In the genomic region with DNA sequence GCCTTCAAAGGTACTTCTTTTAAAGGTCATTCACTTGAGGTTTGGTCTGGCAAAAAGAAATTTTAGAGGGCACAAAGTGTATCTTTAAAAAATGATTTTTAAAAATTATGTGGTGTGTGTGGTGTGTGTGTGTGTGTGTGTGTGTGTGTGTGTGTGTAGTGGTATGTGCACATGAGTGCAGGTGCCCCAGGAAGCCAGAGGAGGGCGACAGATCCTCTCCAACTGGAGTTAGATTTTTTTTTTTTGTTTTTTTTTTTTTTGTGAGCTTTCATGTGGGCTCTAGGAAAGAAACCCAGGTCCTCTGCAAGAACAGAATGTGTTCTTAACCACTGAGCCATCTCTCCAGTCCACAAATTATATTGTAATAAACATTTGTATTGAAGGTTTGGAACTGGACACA, we compare ENCODE assay signal across 20 mouse cellular contexts. TPM values are rescaled to one million over a fixed set of nuclear protein-coding genes. Genes with fewer than 3 reads are reported as not detected.
DNase-seq lines count a peak whose midpoint lies in the region; TF ChIP-seq lines count a peak whose summit lies in the region.
"Had no signal": no experiment of that assay in that cellular context is flagged by ENCODE, and none has a peak within 500 bp of the region (broad histone marks: within the 10 kb centered on the region; RNA-seq: fewer than 3 reads in every experiment).

No protein-coding gene starts in this region.

- WGBS in cerebellum, adult 2 months, result 93% methylated on average over 1 of the region's 1 CpGs

- no peak for TF ChIP-seq POLR2A in cerebellum, adult 2 months (IDR thresholded peaks at IDR 0.05; ENCODE audit: borderline replicate concordance, insufficient read depth, low read length)

- H3K27me3 ChIP-seq in cerebellum, adult 2 months (ENCODE audit: control insufficient read depth, insufficient read depth, low read length), result no peaks in the 10 kb centered on the region
- H3K27me3 ChIP-seq: CH12.LX; embryonic facial prominence, embryonic 12.5 days; forebrain, embryonic 13.5 days; forebrain, embryonic 15.5 days; Patski had no signal

- no peak for DNase-seq in cerebellum, adult 2 months
- DNase-seq in cerebellum, postnatal 4 days (ENCODE audit: low spot score in 2 of 2), result no peak
- DNase-seq in layer of hippocampus, adult 2 months (ENCODE audit: low spot score in 2 of 2), result no peak
- no peak for DNase-seq in layer of hippocampus, postnatal 25 days (ENCODE audit: extremely low spot score in 1 of 2, low spot score in 1 of 2)
- no peak for DNase-seq in kidney, postnatal 10 days
- DNase-seq: adrenal gland, adult 8-10 months; adrenal gland, postnatal 14 days; adrenal gland, postnatal 36 days; B cell, adult 2 months; cerebellum, adult 11-12 months; cerebellum, adult 8-10 months; cerebellum, postnatal 14 days; cerebellum, postnatal 36 days; forebrain, postnatal 0 days had no signal

- peak; percentile 14; the same call in 1 of the 2 replicates for TF ChIP-seq CTCF in cerebellum, adult 2 months (IDR thresholded peaks at IDR 0.05; ENCODE audit: borderline replicate concordance, insufficient read depth, low read depth, low read length)
- TF ChIP-seq CTCF in layer of hippocampus, adult 2 months (conservative IDR thresholded peaks at IDR 0.05), result peak; percentile 32; the same call in 1 of the 2 replicates

- H3K4me3 ChIP-seq in cerebellum, adult 2 months (replicated peaks; ENCODE audit: insufficient read depth, low read depth, low read length), result no peak overlapping the region
- no peak overlapping the region for H3K4me3 ChIP-seq in layer of hippocampus, adult 2 months
- H3K4me3 ChIP-seq: embryonic facial prominence, embryonic 10.5 days; embryonic facial prominence, embryonic 12.5 days; forebrain, embryonic 13.5 days; forebrain, embryonic 15.5 days had no signal

- H3K27ac ChIP-seq in cerebellum, adult 2 months (ENCODE audit: insufficient read depth, low read length), result no peak overlapping the region
- H3K27ac ChIP-seq in layer of hippocampus, adult 2 months, result no peak overlapping the region
- H3K27ac ChIP-seq: embryonic facial prominence, embryonic 10.5 days; embryonic facial prominence, embryonic 12.5 days; forebrain, embryonic 13.5 days; forebrain, embryonic 15.5 days had no signal

- peaks cover 9% of the 10 kb centered on the region for H3K4me1 ChIP-seq in cerebellum, adult 2 months (ENCODE audit: control insufficient read depth, insufficient read depth, low read length)
- H3K4me1 ChIP-seq: embryonic facial prominence, embryonic 12.5 days; forebrain, embryonic 15.5 days had no signal

RNA-seq across cellular contexts. Expression of gene Kif3a, which starts 16.5 kb away (rescaled TPM):
- polyA plus RNA-seq in cerebellum, adult 2 months (2012; rRNA removed), result 91.1 and 93.2 TPM in 2 replicates
- 100 to 1,000 TPM; 130 to 133 TPM for total RNA-seq in layer of hippocampus, adult 2 months (2021)
- total RNA-seq in layer of hippocampus, postnatal 25 days (2021), result 100 to 1,000 TPM; 120 to 131 TPM

RNA-seq across cellular contexts. Expression of gene Sept8, which starts 31.7 kb away (rescaled TPM):
- polyA plus RNA-seq in cerebellum, adult 2 months (2012; rRNA removed), result 318 and 354 TPM in 2 replicates
- total RNA-seq in layer of hippocampus, adult 2 months (2021), result 100 to 1,000 TPM; 240 to 254 TPM
- 100 to 1,000 TPM; 252 to 260 TPM for total RNA-seq in layer of hippocampus, postnatal 25 days (2021)
